Mouse (Mus musculus): ENCODE measurements around the gene Rbm42. TPM values are rescaled to one million over a fixed set of nuclear protein-coding genes. Genes with fewer than 3 reads are reported as not detected.

Rbm42 gene
- polyA plus RNA-seq, 1 experiment = 23.2 TPM

DNA sequence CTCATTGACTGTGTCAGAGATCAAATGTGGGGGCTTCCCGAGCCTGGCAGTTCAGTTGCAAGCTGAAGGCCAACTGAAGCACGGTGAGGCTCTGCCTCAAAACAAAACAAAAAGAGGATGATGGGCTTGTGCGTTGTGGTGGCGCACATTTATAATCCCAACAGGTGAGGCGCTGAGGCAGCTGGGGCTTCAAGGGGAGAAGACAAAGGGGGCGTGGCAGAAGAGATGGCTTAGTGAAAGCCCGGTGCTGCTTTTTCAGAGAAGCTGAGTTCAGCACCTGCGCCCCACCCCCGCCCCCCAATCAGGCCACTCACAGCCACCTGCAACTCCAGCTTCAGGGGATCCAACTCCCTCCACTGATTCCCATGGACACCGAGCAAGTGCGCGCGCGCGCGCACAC, 41.6 kb downstream of the Rbm42 start:
- TF ChIP-seq TAL1 (IDR thresholded peaks at IDR 0.05; ENCODE audit: low read length) (no peak), GATA1 (IDR thresholded peaks at IDR 0.05; ENCODE audit: low read length) (no peak)
- Histone ChIP-seq H3K4me3 (replicated peaks) (no peak overlapping the region), H3K4me1 (ENCODE audit: control insufficient read depth) (peaks cover 4% of the 10 kb centered on the region), H3K9me3 (ENCODE audit: control insufficient read depth, low read length) (no peaks in the 10 kb centered on the region), H3K36me3 (ENCODE audit: control insufficient read depth) (no peaks in the 10 kb centered on the region), H3K27me3 (ENCODE audit: control insufficient read depth) (no peaks in the 10 kb centered on the region; the same call in 1 of the 2 replicates)

DNA sequence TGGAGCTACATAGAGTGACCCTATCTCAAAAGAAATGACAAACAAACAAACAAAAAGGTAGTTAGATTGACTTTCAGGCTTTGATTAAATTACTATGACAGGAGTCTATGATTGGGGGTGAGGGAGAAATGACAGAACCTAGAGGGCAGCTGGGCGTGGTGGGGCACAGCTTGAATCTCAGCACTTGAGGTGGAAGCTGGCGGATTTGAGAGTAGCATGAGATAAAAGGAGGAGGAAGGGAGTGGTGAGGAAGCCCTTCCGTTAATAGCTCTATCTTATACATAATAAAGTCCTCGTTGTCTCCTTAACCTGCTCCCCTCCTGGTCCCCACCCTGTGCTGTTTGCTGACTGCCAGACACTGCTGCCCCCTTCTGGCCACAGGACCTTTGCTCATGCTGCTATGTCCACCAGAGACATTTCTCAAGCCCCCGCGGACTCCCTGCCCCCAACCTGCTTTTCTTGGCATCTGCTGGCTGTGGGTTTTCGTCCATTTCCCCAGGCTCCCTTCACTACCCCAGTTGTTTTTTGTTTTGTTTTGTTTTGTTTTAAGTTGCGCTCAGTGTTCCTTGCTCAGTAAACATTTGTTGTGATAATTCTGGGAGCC, 42.3 kb downstream of the Rbm42 start:
- no peaks in the 10 kb centered on the region for H3K9me3 ChIP-seq (ENCODE audit: control insufficient read depth, low read length)
- H3K27me3 ChIP-seq (ENCODE audit: control insufficient read depth) = no peaks in the 10 kb centered on the region; the same call in 1 of the 2 replicates
- H3K4me3 ChIP-seq (replicated peaks) = no peak overlapping the region
- peaks cover 2% of the 10 kb centered on the region for H3K4me1 ChIP-seq (ENCODE audit: control insufficient read depth)
- no peak for TF ChIP-seq TAL1 (IDR thresholded peaks at IDR 0.05; ENCODE audit: low read length)
- TF ChIP-seq GATA1 (IDR thresholded peaks at IDR 0.05; ENCODE audit: low read length) = no peak
- H3K36me3 ChIP-seq (ENCODE audit: control insufficient read depth) = no peaks in the 10 kb centered on the region

DNA sequence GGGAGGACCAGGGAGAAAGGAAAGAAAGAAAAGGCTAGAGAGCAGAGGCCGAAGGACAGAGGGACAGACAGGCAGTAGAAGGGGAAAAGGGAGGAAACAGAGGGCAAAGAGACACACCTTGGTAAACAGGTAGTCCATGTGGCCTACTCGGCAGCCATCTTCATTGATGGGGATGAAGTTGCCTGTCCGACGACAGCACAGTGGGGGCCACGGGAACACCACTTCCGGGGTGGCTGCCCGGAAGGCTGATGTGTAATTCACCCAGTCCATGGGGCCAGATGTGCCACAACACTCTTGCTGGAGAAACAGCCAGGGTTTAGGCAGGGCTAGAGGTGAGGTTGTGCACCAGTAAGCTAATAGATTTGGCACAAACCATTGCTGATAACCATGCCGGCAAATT, 45.2 kb downstream of the Rbm42 start:
- Histone ChIP-seq H3K4me3 (replicated peaks) (no peak overlapping the region), H3K27me3 (ENCODE audit: control insufficient read depth) (no peaks in the 10 kb centered on the region), H3K9me3 (ENCODE audit: control insufficient read depth, low read length) (no peaks in the 10 kb centered on the region), H3K36me3 (ENCODE audit: control insufficient read depth) (no peaks in the 10 kb centered on the region), H3K4me1 (ENCODE audit: control insufficient read depth) (peaks cover 14% of the 10 kb centered on the region)
- TF ChIP-seq TAL1 (IDR thresholded peaks at IDR 0.05; ENCODE audit: low read length) (no peak), GATA1 (IDR thresholded peaks at IDR 0.05; ENCODE audit: low read length) (no peak)

DNA sequence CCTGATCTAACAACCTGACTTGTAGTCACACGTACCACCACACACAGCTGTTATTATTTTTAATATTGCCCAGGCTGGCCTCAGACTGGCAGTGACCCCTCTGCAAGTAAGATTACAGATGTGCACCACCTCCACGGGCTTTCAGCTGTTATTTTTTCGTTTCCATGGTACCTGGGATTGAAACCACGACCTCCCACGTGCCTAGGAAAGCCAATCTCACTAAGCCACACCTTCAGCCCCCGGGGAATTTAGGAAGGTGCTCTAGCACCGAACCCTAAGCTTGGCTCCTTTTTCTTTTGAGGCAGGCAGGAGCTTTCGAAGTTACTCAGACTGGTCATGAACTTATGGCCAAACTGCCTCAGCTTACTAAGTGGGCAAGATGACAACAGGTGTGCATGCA, 45.7 kb downstream of the Rbm42 start:
- Histone ChIP-seq H3K4me1 (ENCODE audit: control insufficient read depth) (peaks cover 18% of the 10 kb centered on the region), H3K36me3 (ENCODE audit: control insufficient read depth) (no peaks in the 10 kb centered on the region), H3K9me3 (ENCODE audit: control insufficient read depth, low read length) (no peaks in the 10 kb centered on the region), H3K4me3 (replicated peaks) (no peak overlapping the region), H3K27me3 (ENCODE audit: control insufficient read depth) (no peaks in the 10 kb centered on the region)
- TF ChIP-seq GATA1 (IDR thresholded peaks at IDR 0.05; ENCODE audit: low read length) (no peak), TAL1 (IDR thresholded peaks at IDR 0.05; ENCODE audit: low read length) (no peak)

DNA sequence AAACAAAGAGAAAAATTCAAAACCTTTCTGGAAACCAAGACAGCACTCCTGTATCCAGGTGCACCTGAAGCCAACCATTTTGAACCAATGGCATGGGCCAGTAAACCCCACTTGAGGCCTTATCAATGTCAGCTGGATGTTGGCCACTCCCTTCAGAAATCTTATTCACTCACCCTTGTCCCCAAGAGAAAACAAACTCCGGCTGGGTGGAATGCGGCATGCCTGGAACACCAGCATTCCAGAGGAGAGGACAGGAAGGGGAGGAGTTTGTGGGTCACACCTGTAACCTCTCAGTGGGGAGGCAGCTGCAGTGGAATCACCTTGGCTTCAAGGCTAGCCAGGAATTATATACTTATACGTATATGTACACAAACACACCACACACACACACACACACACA, 47.5 kb downstream of the Rbm42 start:
- no peak for TF ChIP-seq GATA1 (IDR thresholded peaks at IDR 0.05; ENCODE audit: low read length)
- H3K36me3 ChIP-seq (ENCODE audit: control insufficient read depth) = no peaks in the 10 kb centered on the region
- H3K27me3 ChIP-seq (ENCODE audit: control insufficient read depth) = no peaks in the 10 kb centered on the region
- no peak overlapping the region for H3K4me3 ChIP-seq (replicated peaks)
- H3K9me3 ChIP-seq (ENCODE audit: control insufficient read depth, low read length) = no peaks in the 10 kb centered on the region
- H3K4me1 ChIP-seq (ENCODE audit: control insufficient read depth) = peaks cover 18% of the 10 kb centered on the region

DNA sequence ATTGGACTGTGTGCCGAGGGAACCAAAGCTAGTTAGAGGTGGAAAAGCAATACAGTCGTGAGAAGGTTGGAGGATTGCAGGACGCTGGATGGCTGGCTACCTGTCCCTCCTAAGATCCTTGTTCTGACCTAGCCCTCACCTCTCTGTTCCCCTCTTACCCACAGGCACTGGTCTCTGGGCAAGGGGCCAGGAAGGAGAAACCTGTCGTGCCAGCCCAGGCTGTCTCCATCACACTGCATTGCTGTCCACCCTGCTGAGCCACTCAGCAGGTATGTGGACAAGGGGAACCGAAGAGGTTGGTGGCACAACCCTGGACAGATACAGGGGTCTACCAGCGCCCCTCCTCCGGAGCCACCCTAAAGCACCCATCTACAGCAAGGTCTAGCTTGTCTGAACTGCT, 49.5 kb downstream of the Rbm42 start:
- Histone ChIP-seq H3K36me3 (ENCODE audit: control insufficient read depth) (no peaks in the 10 kb centered on the region), H3K27me3 (ENCODE audit: control insufficient read depth) (peaks cover 4% of the 10 kb centered on the region; the same call in 1 of the 2 replicates), H3K4me1 (ENCODE audit: control insufficient read depth) (peaks cover 18% of the 10 kb centered on the region), H3K9me3 (ENCODE audit: control insufficient read depth, low read length) (no peaks in the 10 kb centered on the region), H3K4me3 (replicated peaks) (peak overlapping the region; percentile 39)
- TF ChIP-seq GATA1 (IDR thresholded peaks at IDR 0.05; ENCODE audit: low read length) (no peak), TAL1 (IDR thresholded peaks at IDR 0.05; ENCODE audit: low read length) (no peak)

DNA sequence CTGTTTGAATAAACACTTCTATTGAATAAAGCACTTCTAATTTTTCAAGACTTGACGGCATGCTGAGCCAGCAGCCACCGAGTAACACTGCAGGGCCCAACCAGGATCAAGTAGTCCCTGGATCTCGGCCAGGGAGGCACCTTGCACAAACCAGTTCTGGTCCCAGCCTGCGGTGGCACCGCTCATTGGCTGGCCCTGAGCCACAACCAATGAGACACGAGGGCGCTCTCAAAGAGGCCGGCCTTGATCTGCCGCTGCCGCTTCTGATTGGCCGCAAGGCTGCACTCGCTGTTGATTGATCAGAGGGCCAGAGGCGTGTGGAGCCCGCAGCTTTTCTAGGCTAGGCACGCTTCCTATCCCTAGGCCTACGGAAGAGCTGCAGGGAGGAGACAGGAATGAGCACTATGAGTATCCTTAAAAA, 50.2 kb downstream of the Rbm42 start:
- Histone ChIP-seq H3K4me3 (replicated peaks) (peak overlapping the region; percentile 39), H3K4me1 (ENCODE audit: control insufficient read depth) (peaks cover 20% of the 10 kb centered on the region), H3K27me3 (ENCODE audit: control insufficient read depth) (peaks cover 9% of the 10 kb centered on the region), H3K36me3 (ENCODE audit: control insufficient read depth) (no peaks in the 10 kb centered on the region), H3K9me3 (ENCODE audit: control insufficient read depth, low read length) (no peaks in the 10 kb centered on the region)
- TF ChIP-seq TAL1 (IDR thresholded peaks at IDR 0.05; ENCODE audit: low read length) (no peak), GATA1 (IDR thresholded peaks at IDR 0.05; ENCODE audit: low read length) (no peak)

DNA sequence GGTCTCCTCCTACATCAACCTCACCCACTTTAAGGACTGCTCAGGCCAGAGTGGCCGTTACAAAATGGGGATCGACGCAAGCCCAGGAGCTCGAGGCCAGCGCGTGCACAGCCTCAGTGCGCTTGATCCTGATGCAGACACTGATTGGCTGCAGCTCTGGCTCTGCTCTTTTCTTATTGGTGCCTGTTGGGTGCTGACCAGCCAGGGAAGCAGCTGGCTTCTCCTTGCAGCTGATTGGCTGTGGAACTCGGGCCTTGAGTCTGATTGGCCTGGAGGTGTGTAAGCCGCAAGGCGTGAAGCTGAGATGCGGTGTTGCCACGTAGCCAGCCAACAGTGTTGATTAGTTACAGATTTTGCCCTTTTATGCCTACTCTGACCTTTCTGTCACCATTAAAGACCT, 51.3 kb downstream of the Rbm42 start, which contains the start of gene Zbtb32:
Gene Zbtb32, minus strand, starts transcription at position 124 of the 400 bp plus-strand sequence.
- peak within 1 kb of the TSS; percentile 39 for H3K4me3 ChIP-seq (replicated peaks)
- H3K27me3 ChIP-seq (ENCODE audit: control insufficient read depth) = peaks cover 11% of the 10 kb centered on the region
- H3K4me1 ChIP-seq (ENCODE audit: control insufficient read depth) = peaks cover 32% of the 10 kb centered on the region
- no peak for TF ChIP-seq TAL1 (IDR thresholded peaks at IDR 0.05; ENCODE audit: low read length)
- no peaks in the 10 kb centered on the region for H3K36me3 ChIP-seq (ENCODE audit: control insufficient read depth)
- no peaks in the 10 kb centered on the region for H3K9me3 ChIP-seq (ENCODE audit: control insufficient read depth, low read length)

DNA sequence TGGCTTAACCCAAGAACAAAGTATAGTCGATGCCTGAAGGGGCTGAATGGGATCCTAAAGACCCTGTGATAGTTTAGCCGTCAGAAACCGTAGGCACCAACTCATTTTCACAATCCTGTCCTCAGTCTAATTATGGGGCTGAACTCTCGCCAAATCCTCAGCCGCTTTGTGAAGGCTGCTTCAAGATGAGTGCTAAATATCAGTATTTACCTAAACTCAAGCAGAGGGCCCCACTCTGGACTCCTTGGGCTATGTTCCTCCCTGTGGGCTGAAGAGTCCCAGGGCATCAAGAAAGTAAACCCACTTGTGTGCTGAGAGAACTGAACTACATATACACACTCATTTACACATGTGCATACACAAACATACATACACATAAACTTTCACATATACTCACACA, 53.3 kb downstream of the Rbm42 start:
- Histone ChIP-seq H3K27me3 (ENCODE audit: control insufficient read depth) (peaks cover 11% of the 10 kb centered on the region), H3K36me3 (ENCODE audit: control insufficient read depth) (no peaks in the 10 kb centered on the region), H3K4me1 (ENCODE audit: control insufficient read depth) (peaks cover 42% of the 10 kb centered on the region), H3K4me3 (replicated peaks) (no peak overlapping the region), H3K9me3 (ENCODE audit: control insufficient read depth, low read length) (no peaks in the 10 kb centered on the region)
- TF ChIP-seq GATA1 (IDR thresholded peaks at IDR 0.05; ENCODE audit: low read length) (no peak), TAL1 (IDR thresholded peaks at IDR 0.05; ENCODE audit: low read length) (no peak)

DNA sequence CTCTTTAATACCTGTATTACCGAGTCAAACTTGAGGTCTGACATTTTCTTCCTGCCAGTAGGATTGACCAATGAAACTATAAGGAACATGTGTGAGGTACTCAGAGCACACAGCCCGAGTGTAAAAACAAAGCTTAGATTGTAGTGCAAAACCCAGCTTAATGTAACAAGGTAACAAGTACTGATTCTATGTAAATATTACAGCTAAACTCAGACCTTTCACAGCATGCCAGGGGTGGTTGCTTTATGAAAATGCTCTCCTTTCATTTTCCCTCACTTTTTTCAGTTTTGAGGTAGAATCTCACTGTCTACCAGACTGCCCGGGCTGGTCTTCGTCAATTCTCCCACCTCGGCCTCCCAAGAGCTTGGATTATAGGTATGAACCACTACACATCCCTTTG, 54.0 kb downstream of the Rbm42 start:
- TF ChIP-seq GATA1 (IDR thresholded peaks at IDR 0.05; ENCODE audit: low read length) (no peak), TAL1 (IDR thresholded peaks at IDR 0.05; ENCODE audit: low read length) (no peak)
- H3K4me3 ChIP-seq (replicated peaks) = no peak overlapping the region
- H3K9me3 ChIP-seq (ENCODE audit: control insufficient read depth, low read length) = no peaks in the 10 kb centered on the region
- H3K27me3 ChIP-seq (ENCODE audit: control insufficient read depth) = peaks cover 11% of the 10 kb centered on the region
- no peaks in the 10 kb centered on the region for H3K36me3 ChIP-seq (ENCODE audit: control insufficient read depth)
- H3K4me1 ChIP-seq (ENCODE audit: control insufficient read depth) = peaks cover 45% of the 10 kb centered on the region
